Mouse (Mus musculus) thymus, adult 2 months (tissue): ENCODE measurements around the gene Gm6169. TPM values are rescaled to one million over a fixed set of nuclear protein-coding genes. Genes with fewer than 3 reads are reported as not detected.

Source experiments
- DNase-seq: peaks from one replicate; pipeline ENCODE4 v3.0.0; 2021
- H3K27ac ChIP-seq: fragments of 200-500 bp; 2 replicates; pipeline ENCODE4 v1.5.1; 2012; ENCODE audit warnings: low read length, control low read depth; ENCODE audit not compliant: control insufficient read depth, insufficient read depth
- H3K27me3 ChIP-seq: fragments of 200-500 bp; 2 replicates; pipeline ENCODE4 v1.6.1; 2012; ENCODE audit warnings: mild to moderate bottlenecking, low read length, moderate library complexity, mixed read lengths; ENCODE audit not compliant: control insufficient read depth, insufficient read depth
- H3K36me3 ChIP-seq: fragments of 200-500 bp; 2 replicates; pipeline ENCODE4 v1.6.1; 2012; ENCODE audit warnings: mild to moderate bottlenecking, low read length, moderate library complexity; ENCODE audit not compliant: control insufficient read depth, insufficient read depth
- H3K4me1 ChIP-seq: fragments of 200-500 bp; replicated peaks from 2 replicates; pipeline ENCODE4 v1.6.1; 2012; ENCODE audit warnings: low read length; ENCODE audit not compliant: control insufficient read depth, insufficient read depth
- H3K4me3 ChIP-seq: fragments of 200-500 bp; 2 replicates; pipeline ENCODE4 v1.5.1; 2012; ENCODE audit warnings: mild to moderate bottlenecking, low read length, control low read depth, moderate library complexity; ENCODE audit not compliant: control insufficient read depth, insufficient read depth
- CTCF ChIP-seq: fragments of 200-500 bp; IDR thresholded peaks from 2 replicates; pipeline ENCODE4 v1.5.1; 2012; ENCODE audit warnings: mild to moderate bottlenecking, control low read depth, low read length, moderate library complexity, borderline replicate concordance; ENCODE audit not compliant: control insufficient read depth, poor library complexity, insufficient read depth; ENCODE audit errors: extremely low read depth
- POLR2A ChIP-seq: fragments of 200-500 bp; IDR thresholded peaks from 2 replicates; pipeline ENCODE4 v1.6.1; 2012; ENCODE audit warnings: mild to moderate bottlenecking, low read length, control low read depth, moderate library complexity; ENCODE audit not compliant: control insufficient read depth, poor library complexity, insufficient read depth; ENCODE audit errors: extremely low read depth
- WGBS: fragments of 180-500 bp; shearing (Covaris S2); methylation state at CpG from one replicate; pipeline ENCODE4 v1.1.7; 2018; 5-methylcytosine and 5-hydroxymethylcytosine counted together
- polyA plus RNA-seq: library from polyadenylated mRNA; depleted of rRNA; stranded (reverse); fragments of >200 nt; gene quantifications from 2 replicates; pipeline ENCODE4 v1.2.3, GENCODE M21; 2012

The Gm6169 gene
- polyA plus RNA-seq, 1 experiment = 0.90 TPM

DNA sequence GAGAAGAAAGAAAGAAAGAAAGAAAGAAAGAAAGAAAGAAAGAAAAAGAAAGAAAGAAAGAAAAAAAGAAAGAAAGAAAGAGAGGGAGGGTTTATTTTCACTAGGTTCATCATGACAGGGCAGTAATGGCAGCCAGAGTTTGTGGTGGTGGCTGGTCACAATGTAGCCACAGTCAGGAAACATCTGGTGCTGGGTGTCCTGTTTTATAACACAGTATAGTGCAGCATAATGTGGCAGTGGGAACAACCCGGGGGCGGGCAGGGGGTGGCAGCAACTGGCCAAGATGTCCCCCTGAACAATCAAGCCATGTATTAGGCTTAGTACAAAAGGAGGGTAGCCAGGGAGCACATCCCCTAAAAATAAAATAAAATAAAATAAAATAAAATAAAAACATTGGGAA lies 35.6 kb downstream of the Gm6169 start:
- Histone ChIP-seq H3K4me3 (no peak overlapping the region), H3K27me3 (no peaks in the 10 kb centered on the region), H3K4me1 (no peaks in the 10 kb centered on the region), H3K36me3 (no peaks in the 10 kb centered on the region), H3K27ac (no peak overlapping the region)
- DNase-seq = no peak
- no peak for TF ChIP-seq POLR2A
- TF ChIP-seq CTCF = no peak
- WGBS = 6% methylated on average over 2 of the region's 2 CpGs

DNA sequence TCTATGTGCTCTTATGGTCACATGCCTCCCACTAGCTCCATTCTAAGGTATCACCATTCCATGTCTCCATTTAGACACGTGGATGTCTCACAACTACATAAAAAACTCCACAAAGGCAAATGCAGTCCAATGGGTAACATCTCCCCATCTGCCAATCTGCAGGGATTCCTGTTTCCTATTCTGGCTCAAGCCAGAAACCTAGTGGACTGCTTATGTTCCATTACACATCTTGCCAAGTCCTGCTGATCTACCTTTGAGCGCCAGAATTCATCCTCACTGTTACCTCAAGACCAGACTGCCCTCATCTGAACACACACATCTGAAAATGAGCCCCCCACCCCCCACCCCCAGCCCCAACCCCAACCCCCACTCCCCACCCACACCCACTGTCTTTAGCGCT lies 36.9 kb downstream of the Gm6169 start:
- Histone ChIP-seq H3K4me1 (no peaks in the 10 kb centered on the region), H3K4me3 (no peak overlapping the region), H3K27me3 (no peaks in the 10 kb centered on the region), H3K27ac (no peak overlapping the region), H3K36me3 (no peaks in the 10 kb centered on the region)
- DNase-seq = no peak
- WGBS = 94% methylated on average over 3 of the region's 3 CpGs
- TF ChIP-seq CTCF = no peak
- TF ChIP-seq POLR2A = no peak

DNA sequence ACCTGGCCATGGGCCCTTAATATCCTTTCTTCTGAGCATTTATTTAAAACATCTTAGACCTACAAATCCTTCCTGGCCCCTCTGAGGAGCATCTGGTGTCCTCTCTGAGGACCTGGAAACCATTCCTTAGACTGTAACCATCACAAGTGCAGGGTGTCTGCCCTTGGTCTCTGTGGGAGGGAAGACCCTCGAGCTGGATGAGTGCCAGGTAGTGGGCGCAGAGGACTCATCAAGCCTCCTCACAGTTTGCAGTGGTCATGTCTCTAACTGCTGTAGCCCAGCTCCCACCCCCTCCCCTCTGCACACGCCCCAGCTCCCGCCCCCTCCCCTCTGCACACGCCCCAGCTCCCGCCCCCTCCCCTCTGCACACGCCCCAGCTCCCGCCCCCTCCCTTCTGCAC lies 38.7 kb downstream of the Gm6169 start:
- Histone ChIP-seq H3K4me3 (no peak overlapping the region), H3K4me1 (no peaks in the 10 kb centered on the region), H3K27me3 (no peaks in the 10 kb centered on the region), H3K27ac (no peak overlapping the region), H3K36me3 (no peaks in the 10 kb centered on the region)
- 93% methylated on average over 5 of the region's 8 CpGs for WGBS
- TF ChIP-seq CTCF = no peak
- no peak for DNase-seq

DNA sequence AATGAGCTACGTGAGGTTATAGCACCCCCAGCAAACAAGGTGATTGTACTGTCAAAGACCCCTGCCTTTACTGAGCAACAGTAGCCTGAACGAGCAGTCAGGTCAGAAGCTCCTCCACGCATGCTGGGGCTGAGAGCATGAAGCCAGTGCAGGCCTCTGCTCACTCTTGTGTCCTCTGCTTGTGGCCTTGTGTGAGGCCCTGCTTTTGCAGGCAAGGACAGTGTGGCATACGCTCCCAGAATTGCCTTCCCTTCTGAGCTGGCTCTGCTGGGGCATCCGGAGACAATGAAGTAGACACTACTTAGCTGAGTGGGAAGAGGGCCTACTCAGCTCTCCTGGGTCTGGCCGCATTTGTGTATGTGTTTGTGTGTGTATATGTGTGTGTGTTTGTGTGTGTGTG lies 39.3 kb downstream of the Gm6169 start:
- no peaks in the 10 kb centered on the region for H3K36me3 ChIP-seq
- H3K27me3 ChIP-seq = no peaks in the 10 kb centered on the region
- WGBS = 97% methylated on average over 6 of the region's 6 CpGs
- TF ChIP-seq POLR2A (no peak), CTCF (no peak)
- no peak overlapping the region for H3K4me3 ChIP-seq
- no peak overlapping the region for H3K27ac ChIP-seq
- DNase-seq = no peak
- no peaks in the 10 kb centered on the region for H3K4me1 ChIP-seq

DNA sequence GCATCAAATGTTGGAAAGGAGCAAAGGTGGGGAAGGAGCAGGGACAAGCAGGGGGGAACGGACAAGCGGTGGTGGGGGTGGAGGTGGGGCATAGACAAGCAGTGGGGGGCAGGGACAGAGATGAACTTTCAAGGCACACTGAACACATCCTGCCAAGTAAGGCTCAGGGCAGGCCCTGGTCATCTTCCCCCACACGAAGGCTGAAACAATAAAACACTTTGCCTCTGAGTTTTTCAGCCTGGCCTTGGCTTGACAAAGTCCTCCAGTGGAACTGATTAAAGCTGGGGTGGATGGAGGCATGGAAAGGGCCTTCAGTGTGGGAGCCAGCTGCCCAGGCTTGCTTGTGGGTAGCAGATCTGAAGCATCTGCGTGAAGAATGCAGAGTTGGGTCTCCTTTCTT lies 41.2 kb downstream of the Gm6169 start:
- no peak for TF ChIP-seq POLR2A
- TF ChIP-seq CTCF = no peak
- no peaks in the 10 kb centered on the region for H3K27me3 ChIP-seq
- H3K27ac ChIP-seq = no peak overlapping the region
- 85% methylated on average over 4 of the region's 4 CpGs for WGBS
- DNase-seq = no peak
- no peaks in the 10 kb centered on the region for H3K4me1 ChIP-seq
- no peak overlapping the region for H3K4me3 ChIP-seq
- no peaks in the 10 kb centered on the region for H3K36me3 ChIP-seq

DNA sequence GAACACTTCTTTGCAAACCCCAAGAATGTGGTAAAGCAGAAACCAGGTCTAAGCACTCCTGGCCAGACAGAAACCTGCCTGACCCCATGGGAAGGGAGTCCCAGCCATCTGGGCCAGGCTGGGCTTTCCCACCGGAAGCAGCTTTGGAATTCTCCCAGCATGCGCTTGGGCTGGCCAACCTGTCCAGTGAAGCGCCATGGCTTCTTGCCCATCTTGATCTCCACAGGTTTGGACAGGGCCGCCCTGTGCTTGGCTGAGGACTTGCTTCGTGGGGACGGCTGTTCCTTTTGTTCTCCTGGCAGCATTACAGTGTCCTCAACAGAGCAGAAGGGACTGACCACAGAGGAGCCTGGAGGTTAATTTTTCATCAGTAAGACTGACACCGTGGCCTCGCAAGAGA lies 45.2 kb downstream of the Gm6169 start:
- Histone ChIP-seq H3K27me3 (no peaks in the 10 kb centered on the region), H3K4me3 (no peak overlapping the region), H3K27ac (no peak overlapping the region), H3K36me3 (no peaks in the 10 kb centered on the region), H3K4me1 (no peaks in the 10 kb centered on the region)
- WGBS = 86% methylated on average over 8 of the region's 8 CpGs
- DNase-seq = no peak
- no peak for TF ChIP-seq CTCF
- no peak for TF ChIP-seq POLR2A

DNA sequence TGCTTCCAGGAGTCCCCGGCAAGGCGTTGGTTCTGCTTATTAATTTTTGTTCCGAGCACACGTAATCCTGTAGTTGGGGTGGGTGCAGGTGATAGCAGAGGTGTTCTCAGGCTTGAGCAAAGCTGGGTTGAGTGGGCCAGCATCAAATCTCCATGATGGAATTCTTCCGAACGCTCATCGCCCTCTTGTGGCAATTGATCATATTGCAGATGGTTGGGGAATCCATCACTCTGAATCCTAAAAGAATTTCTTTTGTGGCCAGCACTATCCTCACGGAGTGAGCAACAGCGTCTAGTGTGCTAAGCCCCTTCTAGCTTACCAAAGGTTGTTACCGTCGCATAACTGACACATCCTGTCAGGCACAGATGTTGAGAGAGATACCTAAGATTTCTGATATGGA lies 46.4 kb downstream of the Gm6169 start:
- Histone ChIP-seq H3K27ac (no peak overlapping the region), H3K27me3 (no peaks in the 10 kb centered on the region), H3K4me1 (no peaks in the 10 kb centered on the region), H3K36me3 (no peaks in the 10 kb centered on the region), H3K4me3 (no peak overlapping the region)
- TF ChIP-seq CTCF (no peak), POLR2A (no peak)
- 27% methylated on average over 11 of the region's 11 CpGs for WGBS
- DNase-seq = peak; percentile 43
